Mouse (Mus musculus) cerebellum, postnatal 25 days (tissue): Measurements from ENCODE around the gene Macrod2.

Experiments used
- DNase-seq, 2 experiments: peaks; one replicate each; pipeline ENCODE4 v3.0.0; 2021; ENCODE audit warnings: mixed read lengths in 2 of 2

The Macrod2 gene

DNA sequence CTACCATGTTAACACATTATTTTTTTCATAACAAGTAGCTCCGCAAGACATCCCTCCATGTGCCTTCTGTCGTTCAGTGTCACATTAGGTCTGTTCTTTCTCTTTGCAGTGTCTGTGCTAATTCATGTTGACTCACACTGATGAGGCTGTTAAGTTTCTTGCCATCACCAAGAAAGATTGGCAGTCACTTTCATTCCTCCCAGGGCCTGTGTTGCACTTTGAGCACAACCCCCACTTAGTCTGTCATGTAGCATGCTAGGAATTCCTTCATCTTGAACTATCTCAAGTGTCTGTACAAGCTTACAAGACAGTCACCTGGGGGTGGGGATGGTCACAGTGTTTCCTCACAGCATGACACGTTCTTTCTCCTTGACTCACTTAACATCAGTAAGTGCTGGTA, 696.2 kb downstream of the Macrod2 start:
- DNase-seq = no peak

- DNase-seq = no peak
These were observed 722.5 kb downstream of the Macrod2 start for GRCm38 (mm10) chr2:141117579-141117978.

GRCm38 (mm10) chr2:141123875-141124274, 728.8 kb downstream of the Macrod2 start:
- no peak for DNase-seq

- no peak for DNase-seq
These were observed 730.5 kb downstream of the Macrod2 start for GRCm38 (mm10) chr2:141125638-141126037.

GRCm38 (mm10) chr2:141142266-141142665, 747.2 kb downstream of the Macrod2 start:
- no peak for DNase-seq

- peak; percentile 15 to 16 for DNase-seq
These were observed 757.1 kb downstream of the Macrod2 start for GRCm38 (mm10) chr2:141152011-141152772.

DNA sequence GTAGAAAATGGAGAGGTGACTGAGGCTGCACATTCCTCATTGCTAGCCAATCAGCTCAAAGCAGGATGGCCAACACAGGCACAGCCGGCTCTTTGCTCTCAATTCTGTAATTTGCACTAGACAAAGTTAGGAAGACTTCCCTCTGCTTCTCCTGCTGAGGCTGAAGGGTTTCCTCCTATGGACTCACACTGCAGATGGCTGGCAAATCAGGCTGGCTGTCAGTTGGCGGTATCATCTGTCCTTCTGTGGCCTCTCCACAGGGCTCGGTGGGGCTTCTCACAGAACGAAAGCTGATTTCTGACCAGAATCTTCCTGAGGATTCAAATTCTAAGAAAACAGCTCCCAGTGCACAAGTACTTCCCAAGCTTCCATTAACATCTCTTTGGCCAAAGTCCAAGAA, 760.9 kb downstream of the Macrod2 start:
- peak; percentile 62 to 65 for DNase-seq

GRCm38 (mm10) chr2:141156979-141157593, 762.0 kb downstream of the Macrod2 start:
- no peak for DNase-seq

DNA sequence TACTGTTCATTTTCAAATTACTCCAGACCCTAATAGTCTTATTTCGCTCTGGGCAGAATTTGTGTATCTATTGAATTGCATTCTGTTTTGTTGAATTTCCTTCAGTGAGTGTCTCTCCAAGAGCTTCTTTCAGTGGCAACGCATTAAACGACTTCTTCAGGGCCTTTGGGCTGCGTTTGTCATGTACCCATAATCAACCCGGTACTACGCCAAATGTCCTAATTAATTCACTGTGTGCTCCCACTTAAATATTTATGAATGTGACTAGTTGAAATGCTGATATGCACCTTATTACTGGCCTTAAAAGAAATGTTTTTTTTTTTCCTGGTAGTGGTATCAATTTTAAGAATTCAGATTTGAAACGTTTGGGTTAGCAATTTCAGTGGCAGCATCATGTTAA, 763.1 kb downstream of the Macrod2 start:
- no peak for DNase-seq

DNA sequence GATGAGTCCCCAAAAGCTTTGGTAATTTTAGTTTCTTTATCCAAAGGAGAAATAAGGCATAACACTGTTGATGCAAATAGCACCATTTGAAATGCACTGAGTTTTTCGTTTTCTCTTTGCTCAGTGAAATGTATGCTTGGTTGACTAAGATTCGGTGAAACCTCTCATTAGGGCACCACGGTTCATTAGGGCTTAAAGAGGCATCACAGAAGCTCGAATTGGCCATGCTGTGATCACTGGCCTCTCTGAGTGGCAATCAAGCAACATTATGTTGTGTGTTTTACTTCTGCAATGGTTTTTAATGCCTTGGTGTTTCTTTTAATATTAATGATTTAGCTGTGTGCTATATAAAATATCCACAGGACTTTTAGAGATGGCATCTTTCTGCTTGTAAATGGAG, 768.8 kb downstream of the Macrod2 start:
- no peak for DNase-seq

DNA sequence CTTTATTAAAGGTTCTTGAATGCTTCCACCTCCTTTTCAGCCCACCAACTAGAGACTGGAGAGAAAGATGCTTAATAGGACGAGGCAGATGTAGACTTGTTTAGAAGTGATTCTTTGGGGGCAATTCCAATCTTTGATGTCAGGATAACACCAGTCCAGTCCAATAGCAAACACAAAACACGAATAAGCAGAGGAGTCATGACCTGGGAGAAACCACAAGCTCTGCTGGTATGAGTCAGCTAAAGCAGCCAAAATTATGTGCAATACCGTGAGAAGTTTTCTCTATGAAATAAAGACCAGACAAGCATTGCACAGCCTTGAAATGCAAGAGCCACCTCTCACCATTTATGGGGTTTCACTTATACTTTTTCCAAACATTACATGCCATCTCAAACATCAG, 774.5 kb downstream of the Macrod2 start:
- no peak for DNase-seq

- no peak for DNase-seq
These were observed 778.1 kb downstream of the Macrod2 start for GRCm38 (mm10) chr2:141173167-141173566.

DNA sequence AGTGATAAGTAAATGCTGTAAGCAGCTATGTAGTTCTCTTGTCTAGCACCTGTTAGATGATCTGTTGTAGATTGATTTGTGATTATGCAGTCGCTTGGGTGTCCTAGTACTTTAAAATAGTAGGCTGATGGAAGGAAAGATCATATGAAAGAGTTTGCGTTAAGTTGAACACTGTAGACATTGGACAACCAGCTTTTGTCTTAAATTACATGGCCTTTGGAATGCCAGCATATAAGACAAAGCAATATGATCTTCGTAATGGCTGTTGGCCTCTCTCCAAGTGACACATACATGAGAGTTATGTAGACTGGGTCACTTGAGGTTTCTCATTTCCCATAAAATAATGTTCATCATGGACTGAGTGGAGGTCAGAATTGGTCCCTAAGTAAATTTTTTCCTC, 778.5 kb downstream of the Macrod2 start:
- DNase-seq = no peak

GRCm38 (mm10) chr2:141180656-141181055, 785.5 kb downstream of the Macrod2 start:
- DNase-seq = no peak

DNA sequence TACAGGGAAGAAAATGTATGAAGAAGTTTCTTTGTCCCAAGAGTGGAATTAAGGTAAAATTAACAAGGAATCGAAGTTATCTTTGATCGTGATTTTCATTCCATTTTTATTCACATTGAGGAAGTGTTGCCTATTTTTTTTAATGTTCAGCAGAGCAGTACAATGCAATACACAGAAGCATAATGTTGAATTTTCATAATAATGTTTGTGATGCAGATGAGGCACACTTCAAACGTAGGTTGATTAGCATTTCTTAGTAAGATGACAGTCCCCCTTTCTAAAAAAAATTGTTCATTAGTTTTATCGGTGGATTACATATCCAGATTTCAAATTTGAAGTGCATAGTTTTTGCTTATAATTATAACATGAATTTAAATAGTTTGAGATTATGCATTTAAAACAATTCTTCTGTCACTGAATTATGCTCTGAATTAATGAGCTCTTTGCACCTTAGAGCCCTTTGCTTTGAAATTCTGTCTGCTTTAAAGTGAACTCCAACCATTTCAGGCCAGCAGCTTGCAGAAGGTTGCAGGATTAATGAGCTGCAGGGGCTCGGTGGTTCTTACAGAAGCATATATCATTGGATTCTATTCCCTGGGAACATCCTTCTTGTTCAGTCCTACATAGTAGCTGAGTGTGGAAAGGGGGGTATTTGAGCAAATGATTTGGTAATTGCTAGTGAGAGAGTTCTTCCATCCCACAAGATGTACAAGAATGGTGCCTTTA, 787.1 kb downstream of the Macrod2 start:
- DNase-seq = no peak

DNA sequence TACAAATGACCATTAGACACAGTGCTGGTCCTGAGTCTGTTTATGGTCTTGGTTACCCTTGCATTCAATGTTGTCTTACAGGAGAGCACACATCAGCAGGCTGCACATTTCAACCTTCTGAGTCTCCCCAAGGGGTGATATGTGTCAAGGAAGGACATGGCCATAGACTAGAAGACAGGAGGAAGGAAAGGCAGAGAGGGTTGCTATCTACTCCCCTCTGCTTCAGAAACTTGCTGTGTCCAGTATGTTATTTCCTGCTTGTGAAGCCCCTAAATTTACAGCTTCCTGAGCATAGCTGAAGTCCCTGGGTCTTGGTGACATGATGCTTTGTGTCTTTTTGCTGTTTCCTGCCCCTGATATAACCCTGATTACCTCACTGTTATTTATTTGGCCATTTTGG, 799.4 kb downstream of the Macrod2 start:
- no peak for DNase-seq

DNA sequence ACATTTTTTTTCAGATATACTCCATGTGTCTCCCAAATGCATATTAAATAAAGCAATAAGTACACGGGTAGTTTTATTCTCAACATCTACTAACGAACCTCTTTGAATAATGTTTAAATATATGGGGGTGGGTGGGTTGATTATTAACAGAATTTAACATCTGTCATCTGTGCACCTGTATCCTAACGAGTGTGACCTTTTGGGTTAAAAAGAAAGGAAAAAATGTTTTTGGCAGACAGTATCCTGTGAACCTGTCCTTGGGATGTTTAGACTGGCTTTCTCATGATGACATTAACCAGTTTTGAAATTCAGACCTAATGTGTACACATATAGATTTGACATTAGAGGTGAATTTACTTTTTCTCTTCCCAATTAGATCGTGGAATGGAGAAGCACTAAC, 805.4 kb downstream of the Macrod2 start:
- DNase-seq = no peak

DNA sequence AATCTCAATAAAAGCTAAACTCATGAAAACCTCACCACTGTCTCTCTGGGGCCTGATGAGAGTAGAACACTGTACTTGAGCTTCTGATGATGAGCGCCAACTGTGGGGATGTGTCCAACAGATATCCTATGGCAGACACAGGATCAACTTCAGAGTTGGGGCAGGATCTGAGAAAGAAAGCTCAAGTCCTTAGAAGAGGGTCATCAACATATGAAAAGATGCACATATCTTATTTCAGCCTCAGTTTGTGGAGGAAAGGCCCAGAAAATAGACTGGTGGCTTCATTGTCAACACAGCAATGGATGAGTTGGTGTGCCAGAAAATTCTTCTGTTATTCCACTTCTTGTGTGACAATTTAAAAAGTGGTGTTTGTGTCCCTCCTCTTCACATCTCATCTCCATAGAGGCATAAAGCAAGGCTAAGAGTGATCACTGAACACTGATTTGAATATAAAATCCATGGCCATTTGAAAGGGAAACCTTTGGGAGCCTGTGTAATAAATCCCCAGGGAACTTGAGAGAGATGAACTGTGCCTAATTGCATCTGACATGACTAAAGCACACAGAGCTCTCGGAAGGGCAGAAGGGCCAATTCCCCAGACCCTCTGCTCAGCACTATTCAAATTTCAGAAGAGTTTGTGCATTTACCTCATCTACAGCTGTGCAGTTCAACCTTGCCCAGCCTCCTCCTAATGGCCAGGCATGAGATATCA, 806.4 kb downstream of the Macrod2 start:
- DNase-seq = no peak

DNA sequence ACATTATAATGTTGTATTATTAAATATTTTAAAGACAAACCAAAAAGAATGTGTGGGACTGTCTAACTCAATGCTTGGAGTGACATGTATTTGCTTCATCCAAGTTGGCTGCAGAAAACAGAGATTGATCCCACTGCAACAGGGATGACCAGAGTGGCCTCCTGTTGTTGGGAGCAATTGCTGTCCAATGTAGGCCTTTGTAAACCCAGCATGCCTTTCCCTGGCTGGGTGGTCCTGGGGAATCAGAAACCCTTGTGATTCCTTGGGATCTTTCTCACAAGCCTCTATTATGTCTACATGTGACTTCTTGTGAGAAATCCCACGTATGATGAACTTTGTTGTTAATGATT, 806.9 kb downstream of the Macrod2 start:
- DNase-seq = no peak

DNA sequence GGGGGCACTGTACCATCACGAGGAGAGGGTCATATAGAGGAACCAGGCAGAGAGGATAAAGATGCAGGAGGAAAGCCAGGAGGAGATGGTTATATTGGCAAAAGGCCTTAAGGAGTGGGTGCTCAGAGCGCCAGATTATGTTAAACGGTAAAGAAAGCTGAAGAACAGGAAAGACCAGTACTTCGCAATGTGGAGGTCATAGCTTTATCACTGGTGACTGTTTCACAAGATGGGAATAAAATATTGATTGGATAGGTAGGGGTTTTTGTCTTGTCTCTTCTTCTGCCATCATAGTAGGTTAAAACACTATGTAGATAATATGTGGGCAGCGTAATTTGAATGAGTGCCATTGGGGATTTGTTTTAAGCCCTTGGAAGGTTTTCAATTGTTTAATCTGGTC, 816.2 kb downstream of the Macrod2 start:
- DNase-seq = no peak

DNA sequence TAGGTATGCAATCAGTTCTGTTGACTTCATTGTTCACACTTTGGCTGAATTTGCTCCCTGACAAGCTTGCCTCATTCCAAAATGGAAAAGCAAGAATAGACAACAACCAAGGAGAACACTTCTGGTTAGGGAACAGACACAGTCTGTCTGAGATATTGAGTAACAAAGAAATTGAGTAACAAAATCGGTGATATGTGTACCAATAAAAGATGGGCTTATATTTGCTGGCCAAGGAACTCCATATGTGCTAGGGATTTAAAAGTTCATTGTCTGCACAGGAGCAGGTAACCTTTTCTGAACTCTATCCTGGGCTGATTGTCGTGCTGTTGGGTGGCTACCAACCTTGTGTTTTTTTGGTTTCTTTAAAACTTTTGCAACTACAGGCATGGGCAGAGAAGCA, 817.2 kb downstream of the Macrod2 start:
- no peak for DNase-seq

DNA sequence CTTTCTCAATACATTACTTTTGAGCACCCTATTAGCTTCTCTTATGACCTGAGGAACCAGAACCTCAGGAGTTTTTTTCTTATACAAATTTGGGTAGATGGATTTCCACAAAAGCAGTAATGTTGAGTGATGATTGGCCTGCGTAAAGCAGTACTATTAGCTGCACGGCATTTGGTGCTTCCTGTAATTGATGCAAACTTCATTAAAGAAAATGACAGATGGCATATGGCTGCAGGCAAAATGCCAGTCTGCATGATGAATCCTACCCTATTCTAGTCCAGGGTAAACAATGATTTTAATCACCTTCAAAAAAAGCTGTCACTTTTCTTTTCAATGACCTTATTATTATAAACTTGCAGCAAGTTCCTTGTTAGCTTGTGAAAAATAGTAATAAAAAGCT, 822.4 kb downstream of the Macrod2 start:
- DNase-seq = peak; percentile 55 to 77

DNA sequence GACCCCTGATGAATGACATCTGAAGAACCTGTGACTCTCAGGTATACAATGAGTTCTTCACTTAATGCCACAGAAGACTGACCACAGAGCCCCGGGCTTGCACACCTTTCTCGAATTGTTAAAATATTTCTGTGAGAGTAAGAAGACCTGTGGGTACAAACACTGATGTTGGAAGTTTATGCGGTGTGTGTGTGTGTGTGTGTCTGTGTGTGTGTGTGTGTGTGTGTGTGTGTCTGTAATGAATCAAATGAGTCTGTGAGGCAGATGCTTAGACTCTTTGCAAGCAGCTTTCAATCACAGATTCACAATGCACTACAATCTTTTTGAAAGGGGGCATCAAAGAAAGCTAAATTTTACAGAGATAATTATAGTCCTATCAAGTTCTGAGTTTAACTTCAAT, 822.8 kb downstream of the Macrod2 start:
- peak; percentile 12 to 15 for DNase-seq
